Mouse (Mus musculus) hematopoietic multipotent progenitor cell, adult 10-12 weeks (in vitro differentiated cells): ENCODE measurements around the gene Tepp. TPM values are rescaled to one million over a fixed set of nuclear protein-coding genes. Genes with fewer than 3 reads are reported as not detected.

ENCODE experiments used
- polyA plus RNA-seq: library from polyadenylated mRNA; stranded (reverse); fragments of >175 nt; gene quantifications from 2 replicates; pipeline ENCODE4 v1.2.3, GENCODE M21; 2012; ENCODE audit warnings: low replicate concordance

Gene Tepp
- polyA plus RNA-seq, result not detected in 2 replicates

GRCm38 (mm10) chr8:95310342-95310970 is at the start of gene Tepp:
TSS of gene Tepp (plus strand) at chr8:95310566.

GRCm38 (mm10) chr8:95306431-95306830 is 3.9 kb upstream of the Tepp start, which contains the start of gene Cngb1:
TSS of gene Cngb1 (minus strand) at chr8:95306585.

GRCm38 (mm10) chr8:95331720-95332436 is 21.5 kb downstream of the Tepp start, which contains the start of the genes Zfp319 and Usb1:
TSS of gene Zfp319 (minus strand) at chr8:95331950.
TSS of gene Usb1 (plus strand) at chr8:95332284.

GRCm38 (mm10) chr8:95352151-95352870 is 41.9 kb downstream of the Tepp start, which contains the start of gene Mmp15:
TSS of gene Mmp15 (plus strand) at chr8:95352268.

Other genes starting within 250 kb of the Tepp start
- gene Katnb1, start 229.4 kb upstream of the Tepp start, polyA plus RNA-seq, result 26.3 and 27.7 TPM in 2 replicates
- gene Kifc3, start 107.8 kb upstream of the Tepp start, polyA plus RNA-seq, result 9.8 and 16.0 TPM in 2 replicates
- gene Cngb1, start 4.0 kb upstream of the Tepp start, polyA plus RNA-seq, result 0.23 and 0.76 TPM in 2 replicates
- 13.0 and 17.8 TPM in 2 replicates for gene Zfp319, start 21.4 kb downstream of the Tepp start, polyA plus RNA-seq
- 20.3 and 25.0 TPM in 2 replicates for gene Usb1, start 21.7 kb downstream of the Tepp start, polyA plus RNA-seq
- gene Mmp15, start 41.7 kb downstream of the Tepp start, polyA plus RNA-seq, result 0.40 and 0.63 TPM in 2 replicates
- gene Cfap20, start 124.3 kb downstream of the Tepp start, polyA plus RNA-seq, result 13.2 and 31.0 TPM in 2 replicates
- gene Csnk2a2, start 179.5 kb downstream of the Tepp start, polyA plus RNA-seq, result 7.8 and 25.5 TPM in 2 replicates
- gene Ccdc113, start 223.5 kb downstream of the Tepp start, polyA plus RNA-seq, result not detected in 2 replicates